Mouse (Mus musculus): ENCODE results near the gene Dync1i1. TPM values are rescaled to one million over a fixed set of nuclear protein-coding genes. Genes with fewer than 3 reads are reported as not detected.
"Not testable (repeated sequence)": the region's sequence is repeated elsewhere in the genome, so short reads cannot be mapped to it uniquely, and the experiment has no call there.

Dync1i1 gene
- total RNA-seq (2015; ENCODE audit: low replicate concordance): not detected in 2 replicates
- total RNA-seq (2017; ENCODE audit: low replicate concordance): not detected in 2 replicates

DNA sequence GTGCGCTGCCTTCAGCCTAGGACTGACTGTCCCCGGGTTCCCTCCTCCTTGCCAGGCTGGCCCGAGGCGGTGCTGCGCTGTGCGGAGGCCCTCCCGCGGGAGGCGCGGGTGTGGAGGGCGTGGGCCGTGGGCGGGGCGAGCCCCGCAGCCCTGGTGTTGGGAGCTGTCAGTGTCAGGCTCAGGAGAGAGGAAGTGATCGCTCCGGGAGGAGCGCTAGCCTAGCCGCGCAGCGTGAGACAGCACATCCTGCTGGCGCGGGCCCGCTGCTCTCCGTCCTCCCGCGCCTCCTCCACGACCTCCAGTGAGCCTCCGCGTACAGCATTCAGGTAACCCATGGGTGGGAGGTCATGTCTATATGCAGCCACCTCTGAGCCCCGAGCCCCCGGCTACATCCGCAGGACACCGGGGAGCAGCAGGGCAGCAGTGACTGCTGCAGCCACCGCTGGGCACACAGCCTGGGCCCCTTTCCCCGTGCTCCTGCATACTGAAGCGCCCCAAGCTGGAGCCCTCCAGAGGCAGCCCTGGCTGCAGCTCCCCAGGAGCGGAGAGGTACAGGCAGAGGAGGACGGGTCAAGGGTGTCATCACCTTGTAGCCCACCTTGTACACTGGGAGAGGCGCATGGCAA is at the start of gene Dync1i1:
Dync1i1 (plus strand) TSS at position 29 of the 626 bp plus-strand sequence.
- ATAC-seq (replicated peaks; ENCODE audit: low FRiP score, poor library complexity, severe bottlenecking): no peak

DNA sequence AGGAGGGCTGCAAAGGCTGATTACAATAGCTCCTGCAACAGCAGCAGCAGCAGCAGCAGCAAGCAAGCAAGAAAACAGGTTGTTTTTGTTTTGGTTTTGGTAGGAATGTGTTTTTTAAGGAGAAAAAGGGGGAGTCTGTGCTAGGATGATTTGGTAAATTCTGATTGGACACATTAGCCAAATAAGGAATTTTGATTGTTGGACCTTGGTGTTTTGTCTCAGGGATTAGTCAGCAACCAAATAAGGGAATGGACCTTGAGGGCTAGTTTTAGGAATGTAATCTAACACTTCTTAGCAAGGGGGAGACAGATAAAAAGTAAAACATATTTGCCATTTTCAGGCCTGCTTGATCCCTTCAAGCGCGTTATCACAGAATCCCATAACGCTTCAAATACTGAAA is 45.7 kb upstream of the Dync1i1 start:
- ATAC-seq (replicated peaks; ENCODE audit: low FRiP score, poor library complexity, severe bottlenecking): no peak

DNA sequence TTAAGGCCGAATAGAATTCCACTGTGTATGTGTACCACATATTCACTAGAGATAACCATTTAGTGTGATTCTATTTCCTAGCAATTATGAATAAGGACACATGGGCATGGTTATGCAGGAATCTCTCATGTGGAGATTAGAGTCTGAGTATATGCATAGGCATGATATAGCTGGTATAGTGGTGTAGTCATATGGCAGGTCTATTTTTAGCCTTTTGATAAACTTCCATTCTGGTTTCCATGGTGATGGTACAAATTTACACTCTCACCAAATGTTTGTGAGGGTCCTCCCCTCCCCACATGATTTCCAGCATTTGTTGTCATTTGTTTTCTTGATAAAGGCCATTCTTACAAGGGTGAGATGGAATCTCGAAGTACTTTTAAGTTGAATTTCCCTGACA is 23.6 kb upstream of the Dync1i1 start:
- no peak for ATAC-seq (replicated peaks; ENCODE audit: low FRiP score, poor library complexity, severe bottlenecking)

DNA sequence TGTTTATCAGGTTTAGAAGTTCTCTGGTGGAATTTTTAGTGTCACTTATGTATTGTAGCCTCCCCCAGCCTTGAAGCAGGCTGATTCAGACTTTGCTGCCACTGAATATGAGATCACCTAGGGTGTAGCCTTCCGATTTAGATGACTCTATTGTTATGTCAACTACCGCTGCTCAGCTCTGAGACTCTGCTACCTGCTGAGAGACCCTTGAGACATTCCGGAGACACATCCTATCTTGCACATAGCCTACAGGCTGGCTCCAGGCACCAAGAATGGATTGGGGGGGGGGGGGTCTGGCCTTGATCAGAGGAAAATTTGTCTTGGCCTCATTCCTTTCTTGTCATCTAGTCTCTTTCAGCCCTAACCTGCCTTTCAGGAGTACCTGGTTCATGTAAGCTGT is 17.5 kb upstream of the Dync1i1 start:
- not testable (repeated sequence) for ATAC-seq (replicated peaks; ENCODE audit: low FRiP score, poor library complexity, severe bottlenecking)

DNA sequence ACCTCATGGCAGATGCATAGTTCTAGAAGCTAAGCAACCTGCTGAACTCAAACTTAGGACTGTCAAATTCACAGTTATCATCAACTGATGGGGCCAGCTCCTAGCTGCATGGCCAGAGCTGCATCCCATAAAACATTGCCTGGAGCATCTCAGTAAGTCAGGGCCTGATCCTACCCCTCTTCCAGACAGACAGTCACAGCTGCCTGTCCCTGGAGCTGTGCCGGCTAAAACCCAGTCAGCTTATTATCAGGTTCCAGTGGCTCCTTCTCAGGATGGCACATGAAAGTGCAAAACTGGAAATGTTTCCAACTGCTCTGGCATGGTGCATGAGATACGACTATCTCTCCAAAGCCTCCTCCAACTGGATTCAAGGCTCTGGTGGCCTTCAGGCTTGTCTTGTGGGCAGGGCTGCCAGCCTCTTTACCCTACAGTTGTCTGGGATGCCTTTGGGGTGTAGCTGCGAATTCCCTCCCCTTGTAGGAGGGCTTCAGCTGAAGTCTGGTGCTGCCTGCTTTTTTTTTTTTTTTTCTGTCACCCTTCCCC is 15.3 kb upstream of the Dync1i1 start:
- ATAC-seq (replicated peaks; ENCODE audit: low FRiP score, poor library complexity, severe bottlenecking): no peak

DNA sequence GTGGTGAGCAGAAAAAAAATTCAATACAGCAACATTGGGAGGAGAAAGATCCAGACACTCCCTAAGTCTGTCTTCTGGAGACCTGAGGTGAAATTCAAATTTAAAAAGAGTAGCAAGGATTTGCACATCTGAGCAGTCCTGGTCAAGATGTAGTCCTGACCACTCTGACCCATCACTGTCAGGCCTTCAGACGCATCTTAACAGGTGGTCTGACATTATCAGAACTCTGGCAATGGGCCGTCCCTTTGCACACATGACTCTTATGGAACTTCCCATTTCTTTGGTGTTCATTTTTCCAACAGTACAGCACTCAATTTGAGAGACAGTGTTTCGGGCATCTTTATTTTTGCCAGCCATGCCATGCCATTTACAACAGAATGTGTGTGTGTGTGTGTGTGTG is 12.8 kb upstream of the Dync1i1 start:
- no peak for ATAC-seq (replicated peaks; ENCODE audit: low FRiP score, poor library complexity, severe bottlenecking)

DNA sequence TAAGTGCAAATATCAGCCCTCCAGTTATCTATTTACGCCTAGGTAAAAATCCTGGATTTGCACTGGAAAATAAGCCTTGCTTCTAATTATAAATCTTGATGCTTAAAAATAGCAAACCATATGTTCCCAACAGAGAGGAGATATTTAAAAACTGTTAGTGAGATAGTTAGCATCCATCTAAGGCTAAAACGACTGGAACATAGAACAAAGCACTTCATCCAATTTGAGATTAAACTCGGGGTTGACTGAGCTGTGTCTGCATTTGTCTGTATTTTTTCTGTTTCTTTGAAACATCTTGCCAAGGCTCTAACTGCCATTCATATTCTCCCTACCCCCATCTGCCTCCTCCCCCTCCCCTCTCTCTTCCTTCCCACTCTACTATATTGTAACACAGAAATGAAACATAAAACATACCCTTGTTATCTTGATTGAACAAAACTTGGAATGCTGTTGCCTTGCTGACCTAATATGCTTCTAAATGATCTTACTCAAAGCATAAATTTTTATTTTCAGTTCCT is 10.3 kb upstream of the Dync1i1 start:
- ATAC-seq (replicated peaks; ENCODE audit: low FRiP score, poor library complexity, severe bottlenecking): no peak

DNA sequence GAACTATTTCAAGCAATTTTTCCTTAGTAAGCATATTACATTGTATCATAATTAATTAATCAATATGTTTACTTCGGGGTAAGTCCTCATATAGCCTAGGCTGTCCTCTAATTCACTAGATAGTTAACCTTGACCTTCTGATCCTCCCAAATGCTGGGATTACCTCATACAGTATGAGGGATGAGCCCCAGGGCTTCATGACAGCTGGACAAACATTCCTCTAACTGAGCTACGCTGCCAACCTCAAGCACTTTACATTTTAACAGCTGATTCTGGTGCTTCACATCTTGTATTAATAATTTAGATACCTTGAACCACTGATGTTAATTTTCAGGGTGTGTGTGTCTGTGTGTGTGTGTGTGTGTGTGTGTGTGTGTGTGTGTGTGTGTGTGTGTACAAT is 6.5 kb upstream of the Dync1i1 start:
- ATAC-seq (replicated peaks; ENCODE audit: low FRiP score, poor library complexity, severe bottlenecking): no peak

DNA sequence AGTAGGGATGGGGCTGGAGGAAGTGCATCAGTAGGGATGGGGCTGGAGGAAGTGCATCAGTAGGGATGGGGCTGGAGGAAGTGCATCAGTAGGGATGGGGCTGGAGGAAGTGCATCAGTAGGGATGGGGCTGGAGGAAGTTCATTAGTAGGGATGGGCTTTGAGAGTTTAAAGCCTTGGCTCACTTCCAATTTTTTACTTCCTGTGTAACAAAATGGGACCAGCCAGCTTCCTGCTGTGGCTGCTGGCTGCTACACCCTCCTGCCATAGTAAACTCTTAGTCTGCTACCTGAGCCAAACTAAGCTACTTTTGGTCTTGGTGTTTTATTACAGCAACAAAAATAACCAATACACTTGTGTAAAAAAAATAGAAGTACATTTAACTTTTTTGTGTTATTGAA is 4.7 kb upstream of the Dync1i1 start:
- ATAC-seq (replicated peaks; ENCODE audit: low FRiP score, poor library complexity, severe bottlenecking): not testable (repeated sequence)

DNA sequence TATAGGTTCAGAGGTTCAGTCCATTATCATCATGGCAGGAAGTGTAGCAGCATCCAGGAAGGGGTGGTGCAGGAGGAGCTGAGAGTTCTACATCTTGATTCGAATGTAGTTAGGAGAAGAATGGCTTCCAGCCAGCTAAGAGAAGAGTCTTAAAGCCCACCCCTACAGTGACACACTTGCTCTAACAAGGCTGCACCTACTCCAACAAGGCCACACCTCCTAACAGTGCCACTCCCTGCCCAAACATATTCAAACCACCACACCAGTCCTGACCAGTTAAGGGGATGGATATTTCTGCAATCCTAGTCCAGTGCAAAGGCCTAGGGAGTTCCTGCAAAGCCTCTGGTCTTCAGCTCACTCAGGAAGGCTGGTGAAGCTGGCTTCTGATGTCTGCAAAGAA is 1.5 kb upstream of the Dync1i1 start:
- no peak for ATAC-seq (replicated peaks; ENCODE audit: low FRiP score, poor library complexity, severe bottlenecking)

DNA sequence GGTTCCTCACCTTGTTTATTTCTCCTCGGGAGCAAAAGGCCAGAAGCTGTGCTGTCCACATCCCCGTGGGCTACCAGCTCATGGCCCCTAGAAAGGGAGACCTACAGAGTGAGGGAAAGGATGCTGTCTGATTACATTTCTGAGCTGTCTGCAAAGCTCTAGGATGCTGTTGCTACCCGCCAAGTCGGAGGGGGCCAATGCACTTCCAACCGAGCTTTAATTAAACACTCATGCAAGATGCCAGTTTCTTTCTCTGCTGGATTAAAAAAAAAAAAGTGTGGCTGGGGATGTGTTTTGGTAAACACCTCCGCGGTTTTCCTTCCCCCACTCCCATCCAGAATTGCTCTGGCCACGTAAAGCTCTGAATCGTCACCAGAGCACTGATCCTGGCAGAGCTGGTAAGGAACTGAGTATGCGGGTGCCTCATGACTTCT is 815 bp downstream of the Dync1i1 start:
- no peak for ATAC-seq (replicated peaks; ENCODE audit: low FRiP score, poor library complexity, severe bottlenecking)

DNA sequence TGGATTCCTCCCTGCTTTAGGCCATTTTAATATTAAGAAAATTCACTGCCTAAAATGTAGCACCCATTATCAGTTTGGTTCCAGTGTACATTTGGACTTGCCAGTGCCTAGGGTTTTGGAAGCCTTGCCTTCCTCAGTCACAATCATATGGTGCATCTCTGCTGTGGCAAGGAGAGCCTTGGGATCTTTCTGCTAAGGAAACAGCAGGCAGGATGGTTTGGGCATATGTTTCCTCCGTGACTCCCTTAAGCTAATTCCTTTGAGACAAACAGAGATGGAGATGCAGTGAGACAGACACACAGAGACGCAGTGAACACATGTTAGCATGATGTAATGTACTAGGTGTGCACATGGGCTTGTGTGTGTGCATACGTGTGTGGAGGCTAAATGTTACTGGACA is 7.8 kb downstream of the Dync1i1 start:
- no peak for ATAC-seq (replicated peaks; ENCODE audit: low FRiP score, poor library complexity, severe bottlenecking)

DNA sequence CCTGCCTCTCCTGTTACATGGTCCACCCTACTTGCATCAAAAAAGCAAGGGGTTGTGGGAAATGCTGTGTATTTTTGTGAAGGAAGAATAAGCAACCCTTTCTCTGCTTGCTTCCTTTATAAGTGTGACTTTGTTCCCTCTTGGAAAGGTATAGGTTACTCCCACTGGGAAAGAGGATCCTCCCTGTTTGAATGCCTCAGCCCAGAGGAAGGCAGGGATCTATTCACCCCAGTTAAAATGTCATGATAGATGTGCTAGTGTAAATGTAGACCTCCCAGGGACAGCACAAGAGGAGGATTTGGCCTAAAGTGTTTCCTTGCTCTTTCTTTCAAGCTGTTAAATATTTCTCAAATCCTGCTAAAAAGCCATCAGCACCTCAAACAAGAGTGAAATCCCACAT is 9.0 kb downstream of the Dync1i1 start:
- ATAC-seq (replicated peaks; ENCODE audit: low FRiP score, poor library complexity, severe bottlenecking): no peak

DNA sequence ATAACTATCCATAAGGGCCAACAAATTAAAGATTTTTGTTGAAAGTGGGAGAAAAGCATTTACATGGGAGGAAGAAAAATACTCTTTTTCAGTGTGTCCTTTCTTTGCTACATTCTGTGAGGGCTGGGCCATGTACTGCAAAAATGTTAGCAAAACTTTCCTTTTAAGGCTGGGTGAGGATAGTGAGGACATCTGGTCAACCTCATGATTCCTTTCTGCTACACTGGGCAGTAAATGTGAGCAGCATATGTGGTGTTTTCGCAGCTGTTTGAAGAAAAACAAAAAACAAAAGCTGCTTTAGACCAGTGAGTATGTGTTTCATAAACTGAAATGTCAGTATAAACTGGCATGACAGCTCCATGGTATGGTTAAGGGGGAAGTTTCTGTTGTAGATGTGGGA is 9.4 kb downstream of the Dync1i1 start:
- no peak for ATAC-seq (replicated peaks; ENCODE audit: low FRiP score, poor library complexity, severe bottlenecking)

DNA sequence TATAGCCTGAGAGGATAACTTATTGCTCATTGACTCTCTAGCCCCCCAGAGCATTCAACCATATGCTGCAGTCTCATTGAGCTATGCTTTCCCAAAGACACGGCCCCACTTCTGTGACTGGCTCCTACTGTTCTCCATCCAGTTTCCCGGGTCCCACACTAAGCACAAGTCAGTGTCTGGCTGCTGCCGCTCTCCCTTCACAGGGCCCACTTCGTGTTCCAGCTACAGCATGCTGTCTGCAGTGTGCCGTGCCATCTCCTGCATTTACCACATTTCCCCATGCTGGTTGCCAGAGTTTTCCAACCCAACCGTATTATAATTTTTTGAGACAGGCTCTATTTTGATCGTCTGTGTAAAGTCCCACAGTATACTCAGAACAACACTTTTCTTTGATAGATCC is 14.3 kb downstream of the Dync1i1 start:
- ATAC-seq (replicated peaks; ENCODE audit: low FRiP score, poor library complexity, severe bottlenecking): no peak

DNA sequence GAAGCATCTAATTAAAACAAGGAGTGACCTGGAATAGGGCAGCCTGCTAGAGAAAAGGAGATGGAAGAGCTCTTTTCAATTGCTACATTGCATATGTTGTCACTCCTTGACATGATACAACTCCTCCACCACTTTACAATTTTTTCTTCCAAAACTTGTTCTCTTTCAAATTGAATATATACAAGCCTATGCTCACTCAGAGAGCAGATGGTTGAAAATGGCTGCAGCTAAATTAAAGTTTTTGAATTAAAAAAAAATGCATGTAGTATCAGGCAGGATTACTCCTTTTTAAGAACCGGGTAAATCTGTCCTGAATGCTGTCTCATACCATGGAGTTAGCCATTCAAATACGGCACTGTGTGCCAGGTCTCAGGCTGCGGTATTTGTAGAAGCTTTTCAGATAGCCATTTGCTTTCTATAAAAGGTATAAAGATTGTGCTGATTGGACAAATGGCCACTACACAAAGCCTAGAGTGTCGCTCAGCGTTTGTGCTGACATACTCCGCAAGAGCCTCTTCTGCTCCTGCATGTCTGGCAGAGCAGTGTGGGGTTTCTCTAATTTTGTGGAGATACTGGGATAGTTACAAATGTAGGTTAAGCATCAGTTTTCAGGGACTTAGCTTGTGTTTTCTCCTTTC is 16.1 kb downstream of the Dync1i1 start:
- ATAC-seq (replicated peaks; ENCODE audit: low FRiP score, poor library complexity, severe bottlenecking): no peak

DNA sequence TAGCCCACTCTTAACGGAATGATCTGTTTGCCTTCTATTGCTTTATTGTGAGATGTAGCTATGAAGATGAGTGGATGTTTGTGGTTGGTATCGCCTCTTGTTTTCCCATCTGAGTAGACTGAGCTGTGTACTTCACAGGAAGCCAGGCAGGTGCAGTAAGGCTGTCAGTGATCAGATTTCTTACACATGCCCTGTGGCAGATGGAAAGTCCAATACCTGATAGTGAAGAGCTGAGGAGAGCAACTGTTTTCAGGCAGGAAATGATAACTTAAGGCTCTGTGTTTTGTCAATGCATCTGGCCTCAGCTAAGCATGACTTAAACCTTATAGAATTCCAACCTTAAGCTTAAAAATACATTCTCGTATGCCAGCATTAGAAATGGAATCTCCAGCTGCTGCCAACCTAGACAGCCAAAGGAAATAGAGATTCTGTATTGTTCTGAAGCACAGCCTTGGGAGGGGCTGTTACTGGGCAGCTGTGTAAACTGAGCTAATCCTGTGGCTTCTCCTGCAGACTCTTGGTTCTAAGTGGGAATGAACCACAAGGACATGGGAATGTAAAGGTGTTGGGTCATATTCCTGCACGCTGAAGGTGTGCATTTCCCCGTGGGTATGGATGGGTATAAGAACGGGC is 24.8 kb downstream of the Dync1i1 start:
- ATAC-seq (replicated peaks; ENCODE audit: low FRiP score, poor library complexity, severe bottlenecking): no peak

DNA sequence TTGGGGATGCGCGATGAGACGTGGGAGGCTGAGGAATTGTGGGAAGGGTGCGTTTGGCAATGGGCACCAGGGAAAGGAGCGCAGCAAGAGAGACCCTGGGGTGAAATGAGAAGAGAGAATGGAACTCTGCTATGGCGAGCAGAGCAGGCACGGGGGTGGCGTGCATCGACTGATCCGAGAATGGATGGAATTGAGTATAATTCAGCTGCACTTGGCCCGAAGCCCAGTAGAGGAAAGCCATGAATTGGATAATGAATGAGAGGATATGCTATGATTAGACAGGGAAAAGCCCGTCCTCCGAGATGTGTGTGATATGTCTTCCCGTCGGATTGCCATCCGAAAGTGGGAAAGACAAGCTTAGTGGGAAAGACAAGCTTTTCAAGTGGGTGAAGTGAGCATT is 26.7 kb downstream of the Dync1i1 start:
- ATAC-seq (replicated peaks; ENCODE audit: low FRiP score, poor library complexity, severe bottlenecking): no peak

DNA sequence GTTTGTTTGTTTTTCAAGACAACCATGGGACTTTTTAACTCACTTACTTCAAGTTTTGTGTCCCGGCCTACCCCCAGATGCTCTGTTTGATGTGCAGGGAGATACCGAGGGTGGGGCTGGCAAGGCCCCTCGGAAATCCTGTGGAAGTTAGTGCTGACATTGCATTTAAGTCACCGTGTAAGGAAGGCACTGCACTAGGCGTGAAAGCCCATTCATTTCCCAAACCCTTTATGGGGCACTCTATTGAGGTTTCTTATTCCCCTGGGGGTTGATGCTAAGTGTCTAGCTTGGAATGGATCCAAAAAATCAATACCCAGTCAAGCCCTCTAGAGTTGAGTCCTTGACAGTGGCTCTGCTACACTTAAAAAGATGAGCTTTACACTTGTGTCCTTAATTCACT is 27.2 kb downstream of the Dync1i1 start:
- ATAC-seq (replicated peaks; ENCODE audit: low FRiP score, poor library complexity, severe bottlenecking): no peak

DNA sequence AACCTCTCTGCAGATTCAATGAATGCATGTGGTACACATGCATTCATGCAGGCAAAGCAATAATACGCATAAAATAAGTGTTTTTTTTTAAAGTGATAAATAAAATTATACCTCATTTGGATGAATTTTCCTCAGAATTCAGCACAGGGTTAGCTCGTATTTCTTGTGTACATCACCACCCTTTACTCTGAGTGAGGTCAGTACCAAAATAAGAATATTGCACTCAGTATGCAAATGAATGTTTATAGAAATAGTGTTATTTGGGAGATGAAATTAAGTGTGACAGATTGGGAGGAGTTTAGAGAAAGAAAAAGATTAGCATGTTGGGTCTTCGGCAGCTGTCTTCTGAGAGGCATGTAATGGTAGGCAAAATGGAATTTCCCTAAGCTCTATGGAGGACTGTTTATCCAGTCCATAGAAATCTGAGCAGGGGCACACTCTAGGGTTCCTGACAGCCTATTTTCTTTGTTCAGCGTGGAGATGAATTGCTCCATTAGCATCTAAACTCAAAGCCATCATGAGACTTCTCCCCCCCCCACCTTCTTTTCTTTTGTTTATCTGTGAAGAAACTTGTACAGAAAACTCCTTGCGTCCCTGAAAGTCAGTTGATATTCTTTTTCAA is 31.2 kb downstream of the Dync1i1 start:
- ATAC-seq (replicated peaks; ENCODE audit: low FRiP score, poor library complexity, severe bottlenecking): no peak
